Mouse (Mus musculus) cerebellum, adult 2 months (tissue): Measurements from ENCODE around the gene E2f4.

Experiments
- CTCF ChIP-seq: fragments of 200-500 bp; IDR thresholded peaks from 2 replicates; pipeline ENCODE4 v1.5.1; 2011; ENCODE audit warnings: low read depth, mild to moderate bottlenecking, control low read depth, low read length, moderate library complexity, borderline replicate concordance; ENCODE audit not compliant: insufficient read depth
- POLR2A ChIP-seq: fragments of 200-500 bp; IDR thresholded peaks from 2 replicates; pipeline ENCODE4 v1.6.1; 2011; ENCODE audit warnings: low read length, control low read depth, borderline replicate concordance; ENCODE audit not compliant: insufficient read depth

- TF ChIP-seq CTCF (no peak), POLR2A (no peak)
Observed at GRCm38 (mm10) chr8:105317941-105318340, 20.5 kb downstream of the E2f4 start.
